Mouse (Mus musculus) embryonic fibroblast, embryonic 13.5 days (primary cell): ENCODE data around the gene Cyp2j12. TPM values are rescaled to one million over a fixed set of nuclear protein-coding genes. Genes with fewer than 3 reads are reported as not detected.
"Not testable (repeated sequence)": the region's sequence is repeated elsewhere in the genome, so short reads cannot be mapped to it uniquely, and the experiment has no call there.

Source experiments
- H3K27ac ChIP-seq: 2 replicates; pipeline ENCODE4 v1.5.1; 2012; ENCODE audit warnings: low read length, control low read depth, inconsistent platforms; ENCODE audit not compliant: insufficient read depth
- H3K4me1 ChIP-seq: 2 replicates; pipeline ENCODE4 v1.6.1; 2011; ENCODE audit warnings: low read length; ENCODE audit not compliant: control insufficient read depth, insufficient read depth
- H3K4me3 ChIP-seq: 2 replicates; pipeline ENCODE4 v1.5.1; 2011; ENCODE audit warnings: mild to moderate bottlenecking, control low read depth, low read length; ENCODE audit not compliant: insufficient read depth
- CTCF ChIP-seq: IDR thresholded peaks from 2 replicates; pipeline ENCODE4 v1.5.1; 2011; ENCODE audit warnings: mild to moderate bottlenecking, control low read depth, low read length, moderate library complexity, borderline replicate concordance; ENCODE audit not compliant: insufficient read depth
- POLR2A ChIP-seq: IDR thresholded peaks from 2 replicates; pipeline ENCODE4 v1.6.1; 2011; ENCODE audit warnings: low read depth, mild to moderate bottlenecking, control low read depth, low read length, moderate library complexity
- polyA plus RNA-seq: library from polyadenylated mRNA; stranded (reverse); fragments of >200 nt; gene quantifications from 2 replicates; pipeline ENCODE4 v1.2.4, GENCODE M21; 2011; ENCODE audit warnings: low read depth; ENCODE audit not compliant: missing spikeins, insufficient read length

Cyp2j12 gene
- polyA plus RNA-seq, result not detected in 2 replicates

GRCm38 (mm10) chr4:96140732-96141467 is at the start of gene Cyp2j12:
Gene Cyp2j12, minus strand, starts transcription at chr4:96141152.
- Histone ChIP-seq H3K4me3 (no peak within 1 kb of the TSS), H3K4me1 (no peaks in the 10 kb centered on the region), H3K27ac (no peak within 1 kb of the TSS)
- TF ChIP-seq POLR2A, result no peak
- no peak for TF ChIP-seq CTCF

- not testable (repeated sequence) for H3K4me1 ChIP-seq, H3K4me3 ChIP-seq, H3K27ac ChIP-seq
Observed at GRCm38 (mm10) chr4:96189321-96189720, 48.4 kb upstream of the Cyp2j12 start.

- H3K4me1 ChIP-seq, H3K27ac ChIP-seq, H3K4me3 ChIP-seq: not testable (repeated sequence)
Observed at GRCm38 (mm10) chr4:96188671-96189070, 47.7 kb upstream of the Cyp2j12 start.

- not testable (repeated sequence) for H3K27ac ChIP-seq, H3K4me3 ChIP-seq, H3K4me1 ChIP-seq
Observed at GRCm38 (mm10) chr4:96188146-96188545, 47.2 kb upstream of the Cyp2j12 start.

GRCm38 (mm10) chr4:96184716-96185115 is 43.8 kb upstream of the Cyp2j12 start:
- not testable (repeated sequence) for H3K4me3 ChIP-seq, H3K27ac ChIP-seq, H3K4me1 ChIP-seq

GRCm38 (mm10) chr4:96162839-96163238 is 21.9 kb upstream of the Cyp2j12 start:
- Histone ChIP-seq H3K4me3 (no peak overlapping the region), H3K4me1 (no peaks in the 10 kb centered on the region), H3K27ac (no peak overlapping the region)
- TF ChIP-seq POLR2A (no peak), CTCF (no peak)

GRCm38 (mm10) chr4:96161575-96161974 is 20.6 kb upstream of the Cyp2j12 start:
- no peaks in the 10 kb centered on the region for H3K4me1 ChIP-seq
- TF ChIP-seq CTCF (no peak), POLR2A (no peak)
- H3K27ac ChIP-seq, result no peak overlapping the region
- no peak overlapping the region for H3K4me3 ChIP-seq

- no peak overlapping the region for H3K4me3 ChIP-seq
- H3K27ac ChIP-seq, result no peak overlapping the region
- TF ChIP-seq CTCF (no peak), POLR2A (no peak)
- no peaks in the 10 kb centered on the region for H3K4me1 ChIP-seq
Observed at GRCm38 (mm10) chr4:96139226-96139625, 1.7 kb downstream of the Cyp2j12 start.

GRCm38 (mm10) chr4:96134246-96134645 is 6.7 kb downstream of the Cyp2j12 start:
- H3K27ac ChIP-seq, result no peak overlapping the region
- no peak overlapping the region for H3K4me3 ChIP-seq
- H3K4me1 ChIP-seq, result no peaks in the 10 kb centered on the region
- no peak for TF ChIP-seq CTCF
- TF ChIP-seq POLR2A, result no peak

- H3K4me3 ChIP-seq, result no peak overlapping the region
- no peak overlapping the region for H3K27ac ChIP-seq
- H3K4me1 ChIP-seq, result peaks cover 2% of the 10 kb centered on the region; the same call in 1 of the 2 replicates
- TF ChIP-seq POLR2A, result no peak
- no peak for TF ChIP-seq CTCF
Observed at GRCm38 (mm10) chr4:96096841-96097240, 44.1 kb downstream of the Cyp2j12 start.

- TF ChIP-seq CTCF (no peak), POLR2A (no peak)
- H3K4me3 ChIP-seq, result no peak overlapping the region
- H3K4me1 ChIP-seq, result peaks cover 2% of the 10 kb centered on the region; the same call in 1 of the 2 replicates
- no peak overlapping the region for H3K27ac ChIP-seq
Observed at GRCm38 (mm10) chr4:96091869-96092268, 49.1 kb downstream of the Cyp2j12 start.

- not testable (repeated sequence) for H3K27ac ChIP-seq, H3K4me3 ChIP-seq, H3K4me1 ChIP-seq
Observed at GRCm38 (mm10) chr4:96089356-96090048, 51.5 kb downstream of the Cyp2j12 start.
